Mouse (Mus musculus): ENCODE measurements around the gene Epb41l3.

DNA sequence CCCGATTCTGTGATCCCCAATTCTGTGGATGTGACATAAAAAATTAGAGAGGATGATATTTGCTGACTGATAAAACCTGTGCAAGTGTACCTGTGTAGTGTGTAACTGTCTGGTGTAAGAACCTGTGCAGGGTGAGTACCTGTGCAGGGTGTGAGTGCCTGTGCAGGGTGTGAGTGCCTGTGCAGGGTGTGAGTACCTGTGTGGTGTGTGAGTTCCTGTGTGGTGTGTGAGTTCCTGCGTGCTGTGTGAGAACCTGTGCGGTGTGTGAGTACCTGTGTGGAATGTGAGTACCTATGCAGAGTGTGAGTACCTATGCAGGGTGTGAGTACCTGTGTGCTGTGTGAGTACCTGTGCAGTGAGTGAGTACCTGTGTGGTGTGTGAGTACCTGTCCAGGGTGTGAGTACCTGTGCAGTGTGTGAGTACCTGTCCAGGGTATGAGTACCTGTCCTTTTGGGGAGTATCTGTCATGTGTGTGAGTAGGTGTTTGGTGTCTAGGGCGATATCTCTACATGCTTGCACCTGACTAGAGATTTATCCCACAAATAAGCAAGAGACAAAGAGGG, 163.4 kb downstream of the Epb41l3 start:
- TF ChIP-seq CTCF (IDR thresholded peaks at IDR 0.05; ENCODE audit: low read depth): no peak
- no peak for TF ChIP-seq EP300 (IDR thresholded peaks at IDR 0.05; ENCODE audit: low read depth)
